Mouse (Mus musculus) kidney, embryonic 14.5 days (tissue): ENCODE data around the gene Fez2. TPM values are rescaled to one million over a fixed set of nuclear protein-coding genes. Genes with fewer than 3 reads are reported as not detected.

Source experiments
- ATAC-seq: fragments of 200-750 bp; cut with Nextera tagmentation; 2 replicates; pipeline ENCODE4 v1.8.0; 2017; ENCODE audit warnings: moderate number of reproducible peaks, mild to moderate bottlenecking, moderate TSS enrichment, moderate library complexity; ENCODE audit not compliant: low FRiP score, low TSS enrichment
- H3K27ac ChIP-seq: fragments of 300-500 bp; sonication (generic); 2 replicates; pipeline ENCODE4 v1.5.1; 2014; ENCODE audit warnings: low read depth, mild to moderate bottlenecking, low read length, moderate library complexity, mixed read lengths
- H3K27me3 ChIP-seq: fragments of 300-500 bp; sonication (generic); 2 replicates; pipeline ENCODE4 v1.6.1; 2014; ENCODE audit warnings: mild to moderate bottlenecking, low read length; ENCODE audit not compliant: control insufficient read depth, insufficient read depth
- H3K36me3 ChIP-seq: fragments of 300-500 bp; sonication (generic); 2 replicates; pipeline ENCODE4 v1.6.1; 2014; ENCODE audit warnings: low read length, mixed read lengths; ENCODE audit not compliant: control insufficient read depth, insufficient read depth
- H3K4me1 ChIP-seq: fragments of 300-500 bp; sonication (generic); 2 replicates; pipeline ENCODE4 v1.6.1; 2014; ENCODE audit warnings: low read length, mixed read lengths; ENCODE audit not compliant: control insufficient read depth, insufficient read depth
- H3K4me2 ChIP-seq: fragments of 300-500 bp; sonication (generic); replicated peaks from 2 replicates; pipeline ENCODE4 v1.6.1; 2014; ENCODE audit warnings: low read depth, mild to moderate bottlenecking, low read length
- H3K4me3 ChIP-seq: fragments of 300-500 bp; sonication (generic); 2 replicates; pipeline ENCODE4 v1.5.1; 2014; ENCODE audit warnings: mild to moderate bottlenecking, low read length
- H3K9ac ChIP-seq: fragments of 300-500 bp; sonication (generic); 2 replicates; pipeline ENCODE4 v1.6.1; 2014; ENCODE audit warnings: low read depth, mild to moderate bottlenecking, low read length, moderate library complexity
- H3K9me3 ChIP-seq: fragments of 300-500 bp; sonication (generic); 2 replicates; pipeline ENCODE4 v1.6.1; 2016; ENCODE audit warnings: low read length; ENCODE audit not compliant: control insufficient read depth
- WGBS: fragments of 180-500 bp; shearing (Covaris S2); extraction: QIAGEN DNeasy Blood & Tissue Kit; methylation state at CpG from one replicate; pipeline ENCODE4 v1.1.7; 2014; 5-methylcytosine and 5-hydroxymethylcytosine counted together
- polyA plus RNA-seq: library from polyadenylated mRNA; unstranded; fragments of >200 nt; fragmentation: Nextera tagmentation; extraction: Ambion mirVana; gene quantifications from 2 replicates; pipeline ENCODE4 v1.2.1, GENCODE M21; 2014

Gene Fez2
- polyA plus RNA-seq, 1 experiment from 2014 or later = 42.0 TPM

DNA sequence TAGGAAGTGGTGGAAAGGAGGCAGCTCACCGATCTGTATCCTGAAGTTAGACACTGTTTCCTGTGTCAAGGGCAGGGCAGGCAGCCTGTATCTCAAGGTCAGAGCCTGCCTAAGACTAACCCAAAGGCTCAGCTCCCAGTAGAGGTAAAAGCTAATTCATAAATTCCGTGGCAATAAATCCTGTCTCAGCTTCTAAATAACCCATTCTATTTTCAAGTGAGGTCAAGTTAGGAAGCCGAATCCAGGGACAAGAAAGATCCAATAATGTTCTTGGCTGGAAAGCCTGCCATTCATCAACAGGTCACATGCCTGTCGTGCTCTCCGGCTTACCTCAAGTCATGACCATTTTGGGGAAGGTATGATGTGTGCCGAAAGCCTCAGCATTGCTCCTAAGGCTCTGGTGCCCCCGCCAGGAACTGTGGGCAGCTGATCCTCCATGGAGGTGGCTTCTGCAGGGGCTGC, 33.4 kb upstream of the Fez2 start:
- Histone ChIP-seq H3K27me3 (no peaks in the 10 kb centered on the region), H3K4me2 (no peak overlapping the region), H3K9ac (no peak overlapping the region), H3K4me3 (no peak overlapping the region), H3K27ac (no peak overlapping the region), H3K4me1 (0 out of 2 replicates have a peak, but pooled peaks cover 8% of the 10 kb centered on the region), H3K36me3 (no peaks in the 10 kb centered on the region), H3K9me3 (no peaks in the 10 kb centered on the region)
- no peak for ATAC-seq
- 48% methylated on average over 7 of the region's 7 CpGs for WGBS

GRCm38 (mm10) chr17:78449635-78450197, 31.8 kb upstream of the Fez2 start:
- no peak overlapping the region for H3K4me2 ChIP-seq
- no peak overlapping the region for H3K9ac ChIP-seq
- peak; percentile 71; the same call in 1 of the 2 replicates for ATAC-seq
- no peak overlapping the region for H3K4me3 ChIP-seq
- 0 out of 2 replicates have a peak, but pooled peaks cover 8% of the 10 kb centered on the region for H3K4me1 ChIP-seq
- H3K27ac ChIP-seq = no peak overlapping the region
- WGBS = 43% methylated on average over 13 of the region's 13 CpGs
- no peaks in the 10 kb centered on the region for H3K9me3 ChIP-seq
- H3K27me3 ChIP-seq = no peaks in the 10 kb centered on the region
- H3K36me3 ChIP-seq = no peaks in the 10 kb centered on the region

DNA sequence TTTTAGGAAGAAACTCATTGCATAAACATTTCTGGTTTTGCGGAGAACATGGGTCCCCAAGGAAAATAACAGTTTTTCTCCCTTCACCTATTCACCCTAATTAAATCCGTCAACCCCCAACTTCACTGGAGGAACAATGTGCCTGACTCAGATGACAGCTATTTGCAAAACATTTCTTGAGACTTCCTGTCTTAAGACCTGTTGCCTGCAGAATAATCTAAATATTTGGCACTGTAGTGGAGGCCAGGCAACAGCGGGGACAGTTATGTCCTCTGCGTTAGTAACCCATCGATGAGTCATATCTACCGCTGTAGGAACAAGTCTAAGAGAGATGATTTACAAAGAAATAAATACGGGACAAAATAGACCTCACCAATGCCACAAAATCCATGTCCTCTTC, 26.9 kb upstream of the Fez2 start:
- H3K36me3 ChIP-seq = no peaks in the 10 kb centered on the region
- H3K4me1 ChIP-seq = 0 out of 2 replicates have a peak, but pooled peaks cover 7% of the 10 kb centered on the region
- no peak overlapping the region for H3K9ac ChIP-seq
- H3K27ac ChIP-seq = no peak overlapping the region
- ATAC-seq = no peak
- H3K4me2 ChIP-seq = no peak overlapping the region
- no peaks in the 10 kb centered on the region for H3K27me3 ChIP-seq
- no peaks in the 10 kb centered on the region for H3K9me3 ChIP-seq
- no peak overlapping the region for H3K4me3 ChIP-seq
- 78% methylated on average over 7 of the region's 7 CpGs for WGBS

DNA sequence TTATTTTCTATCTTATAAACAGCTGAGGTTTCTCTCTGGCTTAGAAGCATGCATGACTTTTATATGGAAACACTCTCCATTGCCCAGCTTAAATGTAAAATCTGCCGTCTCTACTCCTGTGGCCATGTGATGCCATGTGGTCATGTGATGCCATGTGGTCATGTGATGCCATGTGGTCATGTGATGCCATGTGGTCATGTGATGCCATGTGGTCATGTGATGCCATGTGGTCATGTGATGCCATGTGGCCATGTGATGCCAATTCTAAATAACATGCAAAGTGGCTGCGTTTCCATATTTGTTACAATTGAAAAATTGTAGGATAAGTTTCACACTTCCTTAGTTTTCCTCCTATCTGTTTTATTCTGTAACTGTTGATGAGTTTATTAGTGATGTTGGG, 22.8 kb upstream of the Fez2 start:
- ATAC-seq = no peak
- Histone ChIP-seq H3K4me3 (no peak overlapping the region), H3K9me3 (no peaks in the 10 kb centered on the region), H3K27ac (no peak overlapping the region), H3K27me3 (no peaks in the 10 kb centered on the region), H3K4me2 (no peak overlapping the region), H3K36me3 (no peaks in the 10 kb centered on the region), H3K4me1 (no peaks in the 10 kb centered on the region), H3K9ac (no peak overlapping the region)
- 87% methylated on average over 2 of the region's 2 CpGs for WGBS

DNA sequence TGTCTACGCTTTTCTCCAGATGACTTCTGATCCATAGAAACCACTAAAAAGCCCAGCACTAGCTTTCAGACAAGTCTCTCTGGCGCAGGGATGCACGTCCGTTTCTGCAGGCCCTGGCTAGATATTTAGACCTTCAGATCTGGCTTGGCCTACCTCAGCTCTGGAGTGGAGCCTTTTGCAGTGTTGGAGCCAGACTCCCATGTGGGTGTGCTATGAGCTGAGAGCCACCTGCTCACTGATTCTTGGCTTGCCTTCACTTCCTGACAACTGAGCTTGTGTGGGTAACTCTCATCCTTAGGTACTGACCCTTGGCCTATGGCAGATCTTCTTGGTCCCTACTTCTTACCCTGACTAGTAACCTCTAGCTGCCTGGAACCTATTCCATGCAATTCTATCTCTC, 19.2 kb upstream of the Fez2 start:
- no peaks in the 10 kb centered on the region for H3K4me1 ChIP-seq
- H3K4me2 ChIP-seq = no peak overlapping the region
- no peaks in the 10 kb centered on the region for H3K9me3 ChIP-seq
- ATAC-seq = no peak
- 94% methylated on average over 4 of the region's 4 CpGs for WGBS
- H3K36me3 ChIP-seq = no peaks in the 10 kb centered on the region
- H3K27me3 ChIP-seq = no peaks in the 10 kb centered on the region
- no peak overlapping the region for H3K27ac ChIP-seq
- no peak overlapping the region for H3K4me3 ChIP-seq
- no peak overlapping the region for H3K9ac ChIP-seq

DNA sequence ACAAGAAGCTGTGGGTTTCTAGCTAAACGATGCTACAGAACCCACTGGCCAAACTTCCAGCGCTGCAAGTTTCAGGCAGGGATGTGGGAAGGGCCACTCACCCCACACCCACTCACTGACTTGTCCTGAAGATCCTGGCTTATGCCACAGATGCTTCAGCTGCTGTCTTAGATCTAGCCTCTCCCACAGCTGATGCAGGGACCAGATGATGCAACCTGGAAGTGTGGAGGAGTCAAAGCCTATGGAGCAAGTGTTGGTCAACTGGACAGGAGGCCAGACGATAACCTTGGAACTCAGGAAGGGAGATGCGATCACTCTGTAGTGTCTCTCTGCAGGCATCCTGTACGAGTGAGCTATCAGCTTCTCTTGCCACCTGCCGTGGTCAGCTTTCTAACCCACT, 17.7 kb upstream of the Fez2 start:
- Histone ChIP-seq H3K4me2 (no peak overlapping the region), H3K4me3 (no peak overlapping the region), H3K9me3 (no peaks in the 10 kb centered on the region), H3K36me3 (no peaks in the 10 kb centered on the region), H3K27me3 (no peaks in the 10 kb centered on the region), H3K9ac (no peak overlapping the region), H3K4me1 (no peaks in the 10 kb centered on the region), H3K27ac (no peak overlapping the region)
- ATAC-seq = no peak
- WGBS = 82% methylated on average over 6 of the region's 6 CpGs

GRCm38 (mm10) chr17:78434746-78435145, 16.8 kb upstream of the Fez2 start:
- H3K36me3 ChIP-seq = no peaks in the 10 kb centered on the region
- no peaks in the 10 kb centered on the region for H3K4me1 ChIP-seq
- H3K27ac ChIP-seq = no peak overlapping the region
- H3K4me2 ChIP-seq = no peak overlapping the region
- ATAC-seq = no peak
- no peak overlapping the region for H3K9ac ChIP-seq
- no peaks in the 10 kb centered on the region for H3K9me3 ChIP-seq
- WGBS = 32% methylated on average over 1 of the region's 1 CpGs
- H3K27me3 ChIP-seq = no peaks in the 10 kb centered on the region
- no peak overlapping the region for H3K4me3 ChIP-seq

GRCm38 (mm10) chr17:78430374-78430773, 12.4 kb upstream of the Fez2 start:
- 73% methylated on average over 8 of the region's 8 CpGs for WGBS
- Histone ChIP-seq H3K36me3 (no peaks in the 10 kb centered on the region), H3K9me3 (no peaks in the 10 kb centered on the region), H3K27me3 (no peaks in the 10 kb centered on the region), H3K27ac (no peak overlapping the region), H3K4me3 (no peak overlapping the region), H3K9ac (no peak overlapping the region), H3K4me2 (no peak overlapping the region), H3K4me1 (no peaks in the 10 kb centered on the region)
- no peak for ATAC-seq

- Histone ChIP-seq H3K27ac (no peak overlapping the region), H3K36me3 (no peaks in the 10 kb centered on the region), H3K9me3 (no peaks in the 10 kb centered on the region), H3K4me2 (no peak overlapping the region), H3K27me3 (no peaks in the 10 kb centered on the region), H3K4me1 (no peaks in the 10 kb centered on the region), H3K9ac (no peak overlapping the region), H3K4me3 (no peak overlapping the region)
- WGBS = 83% methylated on average over 4 of the region's 4 CpGs
- ATAC-seq = no peak
These were observed 11.1 kb upstream of the Fez2 start for GRCm38 (mm10) chr17:78429051-78429450.
